Mouse (Mus musculus) intestine, embryonic 14.5 days (tissue): Measurements from ENCODE around the gene Timeless. TPM values are rescaled to one million over a fixed set of nuclear protein-coding genes. Genes with fewer than 3 reads are reported as not detected.
"Not testable (repeated sequence)": the region's sequence is repeated elsewhere in the genome, so short reads cannot be mapped to it uniquely, and the experiment has no call there.

Source experiments
- ATAC-seq: fragments of 200-750 bp; cut with Nextera tagmentation; replicated peaks from 2 replicates; pipeline ENCODE4 v1.8.0; 2017; ENCODE audit warnings: low read depth, moderate number of reproducible peaks, moderate TSS enrichment, moderate library complexity; ENCODE audit not compliant: low FRiP score, low TSS enrichment
- DNase-seq: peaks from one replicate; pipeline ENCODE4 v3.0.0-alpha.2; 2018; ENCODE audit warnings: low spot score
- H3K27ac ChIP-seq: fragments of 300-500 bp; sonication (generic); 2 replicates; pipeline ENCODE4 v1.5.1; 2014; ENCODE audit warnings: low read depth, mild to moderate bottlenecking, control low read depth
- H3K27me3 ChIP-seq: fragments of 300-500 bp; sonication (generic); replicated peaks from 2 replicates; pipeline ENCODE4 v1.6.1; 2014; ENCODE audit warnings: low read length, control low read depth; ENCODE audit not compliant: control insufficient read depth, insufficient read depth
- H3K36me3 ChIP-seq: fragments of 300-500 bp; sonication (generic); 2 replicates; pipeline ENCODE4 v1.6.1; 2014; ENCODE audit warnings: low read length, control low read depth; ENCODE audit not compliant: control insufficient read depth, insufficient read depth
- H3K4me1 ChIP-seq: fragments of 300-500 bp; sonication (generic); replicated peaks from 2 replicates; pipeline ENCODE4 v1.6.1; 2014; ENCODE audit warnings: low read length, control low read depth, mixed read lengths; ENCODE audit not compliant: control insufficient read depth, insufficient read depth
- H3K4me2 ChIP-seq: fragments of 300-500 bp; sonication (generic); 2 replicates; pipeline ENCODE4 v1.6.1; 2014; ENCODE audit warnings: low read length
- H3K4me3 ChIP-seq: fragments of 300-500 bp; sonication (generic); 2 replicates; pipeline ENCODE4 v1.5.1; 2014; ENCODE audit warnings: low read depth, low read length, control low read depth, mixed read lengths
- H3K9ac ChIP-seq: fragments of 300-500 bp; sonication (generic); 2 replicates; pipeline ENCODE4 v1.6.1; 2014; ENCODE audit warnings: mild to moderate bottlenecking, low read length
- H3K9me3 ChIP-seq: fragments of 300-500 bp; sonication (generic); 2 replicates; pipeline ENCODE4 v1.6.1; 2016; ENCODE audit warnings: low read length, control low read depth; ENCODE audit not compliant: control insufficient read depth
- WGBS: fragments of 180-500 bp; shearing (Covaris S2); extraction: QIAGEN DNeasy Blood & Tissue Kit; methylation state at CpG from one replicate; pipeline ENCODE4 v1.1.7; 2014; 5-methylcytosine and 5-hydroxymethylcytosine counted together
- polyA plus RNA-seq: library from polyadenylated mRNA; unstranded; fragments of >200 nt; fragmentation: Nextera tagmentation; extraction: Ambion mirVana; gene quantifications from 2 replicates; pipeline ENCODE4 v1.2.1, GENCODE M21; 2014

Gene Timeless
- polyA plus RNA-seq, 1 experiment from 2014 or later = 59.5 TPM

GRCm38 (mm10) chr10:128281682-128282081, 49.8 kb downstream of the Timeless start:
- no peak overlapping the region for H3K4me2 ChIP-seq
- H3K9ac ChIP-seq = no peak overlapping the region
- DNase-seq (no peak), ATAC-seq (no peak)
- H3K27ac ChIP-seq = no peak overlapping the region
- no peak overlapping the region for H3K4me3 ChIP-seq
- H3K36me3 ChIP-seq = peaks cover 41% of the 10 kb centered on the region
- H3K9me3 ChIP-seq = no peaks in the 10 kb centered on the region
- 88% methylated on average over 14 of the region's 14 CpGs for WGBS
- H3K27me3 ChIP-seq = no peaks in the 10 kb centered on the region
- H3K4me1 ChIP-seq = no peaks in the 10 kb centered on the region

GRCm38 (mm10) chr10:128282886-128283450, 51.1 kb downstream of the Timeless start:
- no peak for ATAC-seq
- Histone ChIP-seq H3K9ac (no peak overlapping the region), H3K4me3 (no peak overlapping the region), H3K4me2 (no peak overlapping the region), H3K9me3 (no peaks in the 10 kb centered on the region), H3K27ac (no peak overlapping the region), H3K36me3 (peaks cover 36% of the 10 kb centered on the region), H3K27me3 (no peaks in the 10 kb centered on the region), H3K4me1 (no peaks in the 10 kb centered on the region)
- no peak for DNase-seq
- WGBS = 87% methylated on average over 20 of the region's 20 CpGs

GRCm38 (mm10) chr10:128283604-128284579, 52.0 kb downstream of the Timeless start:
- no peak overlapping the region for H3K9ac ChIP-seq
- H3K4me1 ChIP-seq = no peaks in the 10 kb centered on the region
- DNase-seq (peak; percentile 84), ATAC-seq (no peak)
- H3K27ac ChIP-seq = no peak overlapping the region
- H3K4me2 ChIP-seq = no peak overlapping the region
- 67% methylated on average over 31 of the region's 31 CpGs for WGBS
- H3K27me3 ChIP-seq = no peaks in the 10 kb centered on the region
- no peaks in the 10 kb centered on the region for H3K9me3 ChIP-seq
- peaks cover 35% of the 10 kb centered on the region for H3K36me3 ChIP-seq
- no peak overlapping the region for H3K4me3 ChIP-seq

DNA sequence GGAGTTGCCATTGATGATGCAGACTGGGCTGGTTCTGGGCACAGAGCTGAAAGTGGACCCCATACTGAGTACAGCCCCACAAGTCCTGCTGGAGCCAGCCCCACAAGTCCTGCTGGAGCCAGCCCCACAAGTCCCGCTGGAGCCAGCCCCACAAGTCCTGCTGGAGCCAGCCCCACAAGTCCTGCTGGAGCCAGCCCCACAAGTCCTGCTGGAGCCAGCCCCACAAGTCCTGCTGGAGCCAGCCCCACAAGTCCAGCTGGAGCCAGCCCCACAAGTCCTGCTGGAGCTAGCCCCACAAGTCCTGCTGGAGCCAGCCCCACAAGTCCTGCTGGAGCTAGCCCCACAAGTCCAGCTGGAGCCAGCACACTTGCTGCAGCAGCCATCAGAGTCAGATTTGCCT, 58.7 kb downstream of the Timeless start:
- not testable (repeated sequence) for H3K4me3 ChIP-seq, DNase-seq, H3K4me1 ChIP-seq, ATAC-seq, H3K9ac ChIP-seq, H3K27ac ChIP-seq, H3K27me3 ChIP-seq, H3K4me2 ChIP-seq, H3K9me3 ChIP-seq
- H3K36me3 ChIP-seq = peaks cover 15% of the 10 kb centered on the region
- 90% methylated on average over 1 of the region's 1 CpGs for WGBS

- Histone ChIP-seq H3K27me3 (no peaks in the 10 kb centered on the region), H3K9me3 (no peaks in the 10 kb centered on the region), H3K36me3 (peaks cover 9% of the 10 kb centered on the region), H3K4me3 (no peak overlapping the region), H3K27ac (0 out of 2 replicates have a peak overlapping the region, but pooled peaks have one; percentile 9), H3K4me1 (0 out of 2 replicates have a peak, but pooled peaks cover 11% of the 10 kb centered on the region), H3K4me2 (no peak overlapping the region), H3K9ac (no peak overlapping the region)
- 73% methylated on average over 13 of the region's 13 CpGs for WGBS
- DNase-seq = no peak
- ATAC-seq = no peak
Measured at GRCm38 (mm10) chr10:128296370-128297090, 64.7 kb downstream of the Timeless start.

DNA sequence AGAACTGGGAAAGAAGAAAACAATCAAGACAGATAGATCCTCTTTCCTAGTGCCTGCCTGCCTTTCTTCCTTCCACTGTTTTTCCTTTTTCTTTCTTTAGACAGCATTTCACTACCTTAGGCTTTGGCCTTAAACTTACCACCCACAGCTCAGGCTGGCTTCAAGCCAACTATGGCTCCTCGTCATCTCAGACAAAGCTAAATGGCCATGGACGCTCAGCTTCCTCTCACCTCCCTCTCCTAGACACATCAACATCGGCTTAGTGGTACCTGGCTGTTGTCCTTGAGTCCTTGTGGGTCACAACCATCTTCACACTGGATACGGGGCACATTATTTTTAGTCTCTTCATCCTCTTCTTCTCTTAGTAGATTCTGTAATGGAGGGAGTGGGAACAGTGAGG, 65.4 kb downstream of the Timeless start:
- no peak for ATAC-seq
- H3K9me3 ChIP-seq = no peaks in the 10 kb centered on the region
- no peak overlapping the region for H3K4me2 ChIP-seq
- DNase-seq = peak; percentile 53
- no peak overlapping the region for H3K9ac ChIP-seq
- 59% methylated on average over 4 of the region's 4 CpGs for WGBS
- H3K27ac ChIP-seq = peak overlapping the region; percentile 64
- peaks cover 2% of the 10 kb centered on the region; the same call in 1 of the 2 replicates for H3K36me3 ChIP-seq
- no peak overlapping the region for H3K4me3 ChIP-seq
- peaks cover 13% of the 10 kb centered on the region for H3K4me1 ChIP-seq
- H3K27me3 ChIP-seq = no peaks in the 10 kb centered on the region

- peak overlapping the region; percentile 64 for H3K27ac ChIP-seq
Measured at GRCm38 (mm10) chr10:128297622-128298021, 65.8 kb downstream of the Timeless start.

DNA sequence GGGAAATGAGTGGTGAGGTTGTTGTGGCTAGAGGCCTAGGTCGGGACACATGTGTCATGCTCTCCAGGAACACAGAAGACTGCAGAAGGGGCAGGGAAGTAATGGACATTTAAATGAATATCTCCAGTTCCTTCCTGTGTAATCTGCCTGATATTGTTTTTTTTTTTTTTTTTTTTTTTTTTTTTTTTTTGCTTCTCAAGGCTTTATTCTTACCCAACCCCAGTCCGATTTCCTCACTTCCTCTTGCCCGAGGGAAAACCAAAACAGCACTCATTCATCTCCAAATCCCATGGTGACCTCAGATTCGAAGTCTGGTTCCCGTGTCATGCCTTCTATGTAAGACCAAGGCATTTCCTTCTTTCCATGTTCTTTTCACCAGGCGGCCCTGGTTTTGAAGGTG, 66.4 kb downstream of the Timeless start:
- no peak for DNase-seq
- Histone ChIP-seq H3K4me2 (no peak overlapping the region), H3K27ac (no peak overlapping the region), H3K27me3 (no peaks in the 10 kb centered on the region), H3K9me3 (no peaks in the 10 kb centered on the region), H3K36me3 (no peaks in the 10 kb centered on the region), H3K9ac (no peak overlapping the region), H3K4me1 (peaks cover 16% of the 10 kb centered on the region), H3K4me3 (no peak overlapping the region)
- 63% methylated on average over 6 of the region's 6 CpGs for WGBS
- ATAC-seq = no peak

More at GRCm38 (mm10) chr10:128297622-128298021, 65.8 kb downstream of the Timeless start:
- DNase-seq (peak; percentile 70), ATAC-seq (peak; percentile 56)
- Histone ChIP-seq H3K9me3 (no peaks in the 10 kb centered on the region), H3K4me2 (no peak overlapping the region), H3K4me1 (peaks cover 16% of the 10 kb centered on the region), H3K36me3 (no peaks in the 10 kb centered on the region), H3K27me3 (no peaks in the 10 kb centered on the region), H3K9ac (no peak overlapping the region), H3K4me3 (no peak overlapping the region)
- WGBS = 55% methylated on average over 11 of the region's 11 CpGs
